Mouse (Mus musculus): ENCODE data around the gene Gm49405. TPM values are rescaled to one million over a fixed set of nuclear protein-coding genes. Genes with fewer than 3 reads are reported as not detected.
A peak's percentile ranks its signal among the peaks of the same experiment; 100 is the strongest.
"Not testable (repeated sequence)": the region's sequence is repeated elsewhere in the genome, so short reads cannot be mapped to it uniquely, and the experiment has no call there.

Gene Gm49405
- polyA plus RNA-seq, 1 experiment from 2014 or later = 1.1 TPM

DNA sequence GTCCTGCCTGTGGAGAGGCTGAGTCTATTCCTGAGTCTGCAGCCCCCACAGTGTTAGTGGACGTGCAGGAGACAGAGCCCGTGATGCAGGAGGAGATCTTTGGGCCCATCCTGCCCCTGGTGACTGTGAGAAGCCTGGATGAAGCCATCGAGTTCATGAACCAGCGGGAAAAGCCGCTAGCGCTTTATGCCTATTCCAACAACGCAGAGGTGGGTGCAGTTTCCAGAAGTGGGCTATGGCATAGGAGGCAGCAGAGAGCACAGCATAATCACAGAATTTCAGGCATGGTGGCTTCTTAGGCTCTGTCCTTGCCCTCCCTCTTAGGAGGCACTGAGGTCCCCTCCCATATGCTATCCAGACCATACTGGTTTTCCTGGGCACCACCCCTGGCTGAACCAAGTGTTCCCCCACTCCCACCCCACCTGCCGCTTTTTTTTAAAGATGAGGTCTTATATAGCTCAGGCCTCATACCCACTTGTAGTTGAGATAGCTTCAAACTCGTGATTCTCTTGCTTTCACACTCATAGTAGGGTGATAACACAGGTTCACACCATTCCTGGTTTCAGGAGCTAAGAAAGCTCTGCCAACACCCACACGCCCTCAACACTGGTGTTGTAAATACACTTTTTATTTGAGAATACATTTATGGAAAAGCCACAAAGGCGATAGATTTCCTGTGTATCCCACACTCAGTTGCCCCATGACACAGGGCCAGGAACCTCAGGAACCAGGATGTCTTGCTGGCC lies 33.9 kb upstream of the Gm49405 start:
- no peak for ATAC-seq (ENCODE audit: low FRiP score, low TSS enrichment)
- H3K9ac ChIP-seq (ENCODE audit: low read length) = no peak overlapping the region
- TF ChIP-seq EP300 (optimal IDR thresholded peaks at IDR 0.05) = no peak
- peak; percentile 45 for TF ChIP-seq CTCF (IDR thresholded peaks at IDR 0.05; ENCODE audit: low read depth)
- no peak overlapping the region for H3K4me3 ChIP-seq (ENCODE audit: low read depth, low read length)
- H3K4me1 ChIP-seq (replicated peaks; ENCODE audit: control insufficient read depth, insufficient read depth) = no peaks in the 10 kb centered on the region; the same call in 1 of the 2 replicates
- no peak overlapping the region for H3K4me2 ChIP-seq (replicated peaks; ENCODE audit: low read depth)
- H3K27ac ChIP-seq (replicated peaks) = no peak overlapping the region
- no peaks in the 10 kb centered on the region for H3K36me3 ChIP-seq (ENCODE audit: control insufficient read depth, insufficient read depth, low read length)
- H3K27me3 ChIP-seq (ENCODE audit: control insufficient read depth, insufficient read depth, low read length) = no peaks in the 10 kb centered on the region
- DNase-seq (ENCODE audit: low spot score) = no peak
- H3K9me3 ChIP-seq (ENCODE audit: control insufficient read depth, low read length) = no peaks in the 10 kb centered on the region
- 70% methylated on average over 11 of the region's 11 CpGs for WGBS

DNA sequence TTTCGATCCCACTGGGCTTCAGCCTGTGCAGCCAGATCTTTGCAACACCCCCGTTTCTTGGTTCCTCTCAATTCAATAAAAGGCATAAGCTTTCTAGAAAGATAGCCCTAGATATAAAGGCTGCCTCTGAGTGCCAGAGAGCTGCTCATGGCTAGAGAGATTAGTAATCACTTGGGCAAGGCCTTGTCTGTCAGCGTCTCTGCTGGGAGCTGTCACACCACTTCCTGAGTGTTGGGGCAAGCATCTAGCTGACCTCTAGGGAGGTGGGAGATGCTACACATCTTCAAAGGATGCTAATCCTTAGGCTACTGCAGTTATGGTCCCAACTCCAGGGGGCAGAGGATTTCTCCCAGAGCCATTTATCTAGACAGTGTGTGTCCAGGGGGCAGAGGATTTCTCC lies 33.2 kb upstream of the Gm49405 start:
- ATAC-seq (ENCODE audit: low FRiP score, low TSS enrichment) (no peak), DNase-seq (ENCODE audit: low spot score) (no peak)
- no peaks in the 10 kb centered on the region for H3K9me3 ChIP-seq (ENCODE audit: control insufficient read depth, low read length)
- H3K9ac ChIP-seq (ENCODE audit: low read length) = no peak overlapping the region
- H3K27ac ChIP-seq (replicated peaks) = no peak overlapping the region
- H3K4me3 ChIP-seq (ENCODE audit: low read depth, low read length) = no peak overlapping the region
- H3K27me3 ChIP-seq (ENCODE audit: control insufficient read depth, insufficient read depth, low read length) = no peaks in the 10 kb centered on the region
- no peaks in the 10 kb centered on the region for H3K36me3 ChIP-seq (ENCODE audit: control insufficient read depth, insufficient read depth, low read length)
- 44% methylated on average over 3 of the region's 3 CpGs for WGBS
- no peak overlapping the region for H3K4me2 ChIP-seq (replicated peaks; ENCODE audit: low read depth)
- TF ChIP-seq CTCF (IDR thresholded peaks at IDR 0.05; ENCODE audit: low read depth) (no peak), EP300 (optimal IDR thresholded peaks at IDR 0.05) (no peak)
- H3K4me1 ChIP-seq (replicated peaks; ENCODE audit: control insufficient read depth, insufficient read depth) = no peaks in the 10 kb centered on the region; the same call in 1 of the 2 replicates

GRCm38 (mm10) chr19:3972229-3972628 lies 28.2 kb upstream of the Gm49405 start, which contains the start of gene Aldh3b2:
Gene Aldh3b2 (plus strand): TSS chr19:3972328.
- Histone ChIP-seq H3K9me3 (ENCODE audit: control insufficient read depth, low read length) (no peaks in the 10 kb centered on the region), H3K27me3 (ENCODE audit: control insufficient read depth, insufficient read depth, low read length) (no peaks in the 10 kb centered on the region), H3K4me1 (replicated peaks; ENCODE audit: control insufficient read depth, insufficient read depth) (no peaks in the 10 kb centered on the region; the same call in 1 of the 2 replicates), H3K9ac (ENCODE audit: low read length) (no peak within 1 kb of the TSS), H3K36me3 (ENCODE audit: control insufficient read depth, insufficient read depth, low read length) (no peaks in the 10 kb centered on the region), H3K4me3 (ENCODE audit: low read depth, low read length) (peak within 1 kb of the TSS; percentile 4; the same call in 1 of the 2 replicates), H3K4me2 (replicated peaks; ENCODE audit: low read depth) (peak within 1 kb of the TSS; percentile 11; the same call in 1 of the 2 replicates), H3K27ac (replicated peaks) (peak within 1 kb of the TSS; percentile 74)
- 20% methylated on average over 9 of the region's 9 CpGs for WGBS
- DNase-seq (ENCODE audit: low spot score) = peak; percentile 83
- peak; percentile 78 for ATAC-seq (ENCODE audit: low FRiP score, low TSS enrichment)
- TF ChIP-seq EP300 (optimal IDR thresholded peaks at IDR 0.05) (peak; percentile 92), CTCF (IDR thresholded peaks at IDR 0.05; ENCODE audit: low read depth) (no peak)

GRCm38 (mm10) chr19:3974608-3975007 lies 25.8 kb upstream of the Gm49405 start:
- H3K27me3 ChIP-seq (ENCODE audit: control insufficient read depth, insufficient read depth, low read length); H3K9ac ChIP-seq (ENCODE audit: low read length); H3K9me3 ChIP-seq (ENCODE audit: control insufficient read depth, low read length); H3K4me1 ChIP-seq (replicated peaks; ENCODE audit: control insufficient read depth, insufficient read depth); H3K4me3 ChIP-seq (ENCODE audit: low read depth, low read length); H3K4me2 ChIP-seq (replicated peaks; ENCODE audit: low read depth); H3K36me3 ChIP-seq (ENCODE audit: control insufficient read depth, insufficient read depth, low read length); DNase-seq (ENCODE audit: low spot score); H3K27ac ChIP-seq (replicated peaks); ATAC-seq (ENCODE audit: low FRiP score, low TSS enrichment): not testable (repeated sequence)
- 68% methylated on average over 6 of the region's 6 CpGs for WGBS

- Histone ChIP-seq H3K36me3 (ENCODE audit: control insufficient read depth, insufficient read depth, low read length) (no peaks in the 10 kb centered on the region), H3K27me3 (ENCODE audit: control insufficient read depth, insufficient read depth, low read length) (no peaks in the 10 kb centered on the region), H3K27ac (replicated peaks) (0 out of 2 replicates have a peak overlapping the region, but pooled peaks have one; percentile 1), H3K4me3 (ENCODE audit: low read depth, low read length) (no peak overlapping the region), H3K4me2 (replicated peaks; ENCODE audit: low read depth) (no peak overlapping the region), H3K9me3 (ENCODE audit: control insufficient read depth, low read length) (no peaks in the 10 kb centered on the region), H3K9ac (ENCODE audit: low read length) (no peak overlapping the region), H3K4me1 (replicated peaks; ENCODE audit: control insufficient read depth, insufficient read depth) (no peaks in the 10 kb centered on the region; the same call in 1 of the 2 replicates)
- WGBS = 49% methylated on average over 2 of the region's 2 CpGs
- peak; percentile 66 for DNase-seq (ENCODE audit: low spot score)
- TF ChIP-seq CTCF (IDR thresholded peaks at IDR 0.05; ENCODE audit: low read depth) = no peak
- TF ChIP-seq EP300 (optimal IDR thresholded peaks at IDR 0.05) = no peak
- ATAC-seq (ENCODE audit: low FRiP score, low TSS enrichment) = peak; percentile 48; the same call in 1 of the 2 replicates
Measured at GRCm38 (mm10) chr19:3975866-3976265, 24.6 kb upstream of the Gm49405 start.

DNA sequence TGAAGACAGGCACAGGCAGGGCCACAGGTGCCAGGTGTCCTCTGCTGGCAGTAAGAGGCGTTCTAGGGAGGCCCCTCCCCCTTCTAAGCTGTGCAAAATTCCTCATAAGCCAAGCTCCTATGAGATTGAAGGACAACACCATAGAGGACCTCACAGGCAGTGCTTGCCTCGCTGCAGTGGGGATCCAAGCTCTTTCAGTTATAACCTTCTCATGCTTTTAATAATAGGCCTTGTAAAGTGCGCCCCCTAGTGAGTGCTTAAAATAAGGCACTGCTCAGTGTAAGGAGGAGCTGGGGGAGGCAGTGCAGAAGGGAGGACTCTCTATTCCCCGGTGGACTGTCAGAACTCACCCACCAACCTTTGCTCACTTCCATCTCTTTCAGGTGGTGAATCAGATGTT lies 20.1 kb upstream of the Gm49405 start:
- no peak overlapping the region for H3K27ac ChIP-seq (replicated peaks)
- peak; percentile 82 for DNase-seq (ENCODE audit: low spot score)
- H3K9me3 ChIP-seq (ENCODE audit: control insufficient read depth, low read length) = no peaks in the 10 kb centered on the region
- no peaks in the 10 kb centered on the region for H3K27me3 ChIP-seq (ENCODE audit: control insufficient read depth, insufficient read depth, low read length)
- no peak for TF ChIP-seq EP300 (optimal IDR thresholded peaks at IDR 0.05)
- TF ChIP-seq CTCF (IDR thresholded peaks at IDR 0.05; ENCODE audit: low read depth) = peak; percentile 95
- H3K4me3 ChIP-seq (ENCODE audit: low read depth, low read length) = no peak overlapping the region
- WGBS = 12% methylated on average over 4 of the region's 4 CpGs
- H3K36me3 ChIP-seq (ENCODE audit: control insufficient read depth, insufficient read depth, low read length) = no peaks in the 10 kb centered on the region
- H3K9ac ChIP-seq (ENCODE audit: low read length) = no peak overlapping the region
- no peak overlapping the region for H3K4me2 ChIP-seq (replicated peaks; ENCODE audit: low read depth)
- no peaks in the 10 kb centered on the region; the same call in 1 of the 2 replicates for H3K4me1 ChIP-seq (replicated peaks; ENCODE audit: control insufficient read depth, insufficient read depth)
- peak; percentile 70 for ATAC-seq (ENCODE audit: low FRiP score, low TSS enrichment)
